Mouse (Mus musculus) kidney, postnatal 0 days (tissue): Measurements from ENCODE around the gene Cers1. TPM values are rescaled to one million over a fixed set of nuclear protein-coding genes. Genes with fewer than 3 reads are reported as not detected.

Source experiments
- ATAC-seq: fragments of 200-750 bp; cut with Nextera tagmentation; replicated peaks from 2 replicates; pipeline ENCODE4 v1.8.0; 2017; ENCODE audit warnings: low read depth, moderate number of reproducible peaks, moderate TSS enrichment, moderate library complexity; ENCODE audit not compliant: low FRiP score
- DNase-seq: peaks from one replicate; pipeline ENCODE4 v3.0.0-alpha.2; 2016; ENCODE audit warnings: low spot score
- H3K27ac ChIP-seq: fragments of 300-500 bp; sonication (generic); 2 replicates; pipeline ENCODE4 v1.5.1; 2014; ENCODE audit warnings: mild to moderate bottlenecking
- H3K27me3 ChIP-seq: fragments of 300-500 bp; sonication (generic); 2 replicates; pipeline ENCODE4 v1.6.1; 2014; ENCODE audit warnings: low read length, mixed read lengths; ENCODE audit not compliant: insufficient read depth
- H3K36me3 ChIP-seq: fragments of 300-500 bp; sonication (generic); 2 replicates; pipeline ENCODE4 v1.6.1; 2014; ENCODE audit warnings: low read length, mixed read lengths; ENCODE audit not compliant: insufficient read depth
- H3K4me1 ChIP-seq: fragments of 300-500 bp; sonication (generic); replicated peaks from 2 replicates; pipeline ENCODE4 v1.6.1; 2014; ENCODE audit warnings: antibody characterized with exemption, low read length, mixed read lengths; ENCODE audit not compliant: insufficient read depth
- H3K4me2 ChIP-seq: fragments of 300-500 bp; sonication (generic); 2 replicates; pipeline ENCODE4 v1.6.1; 2014; ENCODE audit warnings: mild to moderate bottlenecking, low read length, moderate library complexity, mixed read lengths
- H3K4me3 ChIP-seq: fragments of 300-500 bp; sonication (generic); replicated peaks from 2 replicates; pipeline ENCODE4 v1.5.1; 2014; ENCODE audit warnings: low read depth, low read length
- H3K9ac ChIP-seq: fragments of 300-500 bp; sonication (generic); 2 replicates; pipeline ENCODE4 v1.6.1; 2014; ENCODE audit warnings: low read depth, low read length
- H3K9me3 ChIP-seq: fragments of 300-500 bp; sonication (generic); replicated peaks from 2 replicates; pipeline ENCODE4 v1.6.1; 2016; ENCODE audit warnings: low read length, inconsistent platforms, mixed read lengths
- CTCF ChIP-seq: IDR thresholded peaks from 2 replicates; pipeline ENCODE4 v1.5.1; 2016; ENCODE audit warnings: antibody characterized with exemption, low read depth, mild to moderate bottlenecking, moderate library complexity
- WGBS: fragments of 180-500 bp; shearing (Covaris S2); extraction: QIAGEN DNeasy Blood & Tissue Kit; methylation state at CpG from one replicate; pipeline ENCODE4 v1.1.7; 2014; 5-methylcytosine and 5-hydroxymethylcytosine counted together
- polyA plus RNA-seq: library from polyadenylated mRNA; unstranded; fragments of >200 nt; fragmentation: Nextera tagmentation; extraction: Ambion mirVana; gene quantifications from 2 replicates; pipeline ENCODE4 v1.2.1, GENCODE M21; 2015

Gene Cers1
- polyA plus RNA-seq, 1 experiment from 2014 or later: 2.1 TPM

DNA sequence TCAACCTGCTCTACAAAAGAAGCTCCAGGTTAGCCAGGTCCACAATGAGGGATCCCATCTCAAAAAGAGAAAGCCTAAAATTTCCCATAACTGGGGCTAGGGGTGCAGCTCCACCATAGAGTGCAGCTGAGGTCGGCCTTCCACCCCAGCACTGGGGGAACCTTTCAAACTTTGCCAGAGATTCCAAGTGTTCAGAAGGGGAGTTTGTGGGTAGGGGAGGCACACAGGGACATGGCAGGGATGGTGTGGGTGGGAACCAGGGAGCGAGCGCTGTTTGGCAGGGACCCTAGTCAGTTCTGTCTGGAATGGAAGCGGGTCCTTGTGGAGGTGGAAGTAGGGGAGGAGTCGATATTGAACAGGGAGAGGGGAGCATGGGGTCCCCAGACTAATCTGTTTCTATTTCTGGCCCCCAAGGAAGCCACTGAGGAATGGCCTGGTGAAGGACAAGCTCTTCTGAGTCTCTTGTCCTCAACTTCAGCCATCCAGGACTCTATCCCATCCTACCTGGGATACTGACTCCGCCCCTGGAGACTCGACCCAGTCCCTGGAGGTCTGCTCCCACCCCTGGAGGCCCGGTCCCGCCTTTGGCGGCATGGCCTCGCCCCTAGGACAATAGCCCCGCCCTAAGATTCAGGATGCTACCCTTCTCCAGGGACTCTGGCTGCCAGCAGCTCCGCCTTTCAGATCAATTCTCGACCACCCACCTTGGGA, 13.7 kb downstream of the Cers1 start, which contains the start of gene Gdf1:
TSS of gene Gdf1 (plus strand) at position 694 of the 711 bp plus-strand sequence.
- Histone ChIP-seq H3K27me3 (no peaks in the 10 kb centered on the region), H3K36me3 (peaks cover 23% of the 10 kb centered on the region), H3K4me3 (peak within 1 kb of the TSS; percentile 16), H3K4me2 (peak within 1 kb of the TSS; percentile 47), H3K9me3 (no peaks in the 10 kb centered on the region), H3K27ac (no peak within 1 kb of the TSS), H3K4me1 (peaks cover 10% of the 10 kb centered on the region; the same call in 1 of the 2 replicates), H3K9ac (peak within 1 kb of the TSS; percentile 28; the same call in 1 of the 2 replicates)
- TF ChIP-seq CTCF: no peak
- WGBS: 31% methylated on average over 14 of the region's 14 CpGs
- peak; percentile 45 for DNase-seq
- ATAC-seq: peak; percentile 33

DNA sequence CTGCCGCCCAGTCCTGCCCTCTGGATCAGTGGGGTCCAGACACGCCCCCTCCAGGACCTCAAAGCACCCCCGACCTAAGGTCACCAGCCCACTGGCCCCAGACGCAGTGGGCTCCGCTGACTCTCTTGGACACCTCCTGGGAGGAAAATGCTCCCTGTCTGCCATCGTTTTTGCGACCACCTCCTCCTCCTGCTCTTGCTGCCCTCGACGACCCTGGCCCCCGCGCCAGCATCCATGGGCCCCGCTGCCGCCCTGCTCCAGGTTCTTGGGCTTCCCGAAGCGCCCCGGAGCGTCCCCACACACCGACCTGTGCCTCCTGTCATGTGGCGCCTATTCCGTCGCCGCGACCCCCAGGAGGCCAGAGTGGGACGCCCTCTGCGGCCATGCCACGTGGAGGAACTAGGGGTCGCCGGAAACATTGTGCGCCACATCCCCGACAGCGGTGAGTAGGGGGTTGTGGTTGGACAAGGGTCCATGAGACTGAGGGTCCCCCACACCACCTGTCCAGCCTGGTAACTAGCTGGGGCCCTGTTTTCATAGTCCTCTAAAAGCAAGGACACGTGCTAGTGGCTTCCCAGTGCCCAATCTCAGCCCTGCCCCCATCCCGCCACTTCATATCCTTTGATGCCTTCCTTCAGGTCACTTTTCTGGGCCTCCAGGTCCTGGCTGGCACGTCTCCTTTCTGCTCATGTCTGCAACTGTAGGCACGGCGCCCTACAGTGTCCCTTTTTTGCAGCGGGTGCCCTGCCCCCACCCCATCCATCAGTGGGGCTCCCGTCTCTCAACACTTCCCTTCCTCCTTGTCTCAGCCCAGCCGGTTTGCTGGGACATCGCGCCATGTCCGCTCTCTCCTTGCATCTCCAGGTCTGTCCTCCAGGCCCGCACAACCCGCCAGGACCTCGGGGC, 14.5 kb downstream of the Cers1 start:
- peak overlapping the region; percentile 16 for H3K4me3 ChIP-seq
- H3K9ac ChIP-seq: peak overlapping the region; percentile 28; the same call in 1 of the 2 replicates
- peaks cover 30% of the 10 kb centered on the region for H3K36me3 ChIP-seq
- ATAC-seq (peak; percentile 15), DNase-seq (peak; percentile 32)
- no peak overlapping the region for H3K27ac ChIP-seq
- no peaks in the 10 kb centered on the region for H3K27me3 ChIP-seq
- no peak for TF ChIP-seq CTCF
- H3K9me3 ChIP-seq: no peaks in the 10 kb centered on the region
- H3K4me1 ChIP-seq: peaks cover 10% of the 10 kb centered on the region; the same call in 1 of the 2 replicates
- H3K4me2 ChIP-seq: peak overlapping the region; percentile 47
- 11% methylated on average over 45 of the region's 45 CpGs for WGBS

DNA sequence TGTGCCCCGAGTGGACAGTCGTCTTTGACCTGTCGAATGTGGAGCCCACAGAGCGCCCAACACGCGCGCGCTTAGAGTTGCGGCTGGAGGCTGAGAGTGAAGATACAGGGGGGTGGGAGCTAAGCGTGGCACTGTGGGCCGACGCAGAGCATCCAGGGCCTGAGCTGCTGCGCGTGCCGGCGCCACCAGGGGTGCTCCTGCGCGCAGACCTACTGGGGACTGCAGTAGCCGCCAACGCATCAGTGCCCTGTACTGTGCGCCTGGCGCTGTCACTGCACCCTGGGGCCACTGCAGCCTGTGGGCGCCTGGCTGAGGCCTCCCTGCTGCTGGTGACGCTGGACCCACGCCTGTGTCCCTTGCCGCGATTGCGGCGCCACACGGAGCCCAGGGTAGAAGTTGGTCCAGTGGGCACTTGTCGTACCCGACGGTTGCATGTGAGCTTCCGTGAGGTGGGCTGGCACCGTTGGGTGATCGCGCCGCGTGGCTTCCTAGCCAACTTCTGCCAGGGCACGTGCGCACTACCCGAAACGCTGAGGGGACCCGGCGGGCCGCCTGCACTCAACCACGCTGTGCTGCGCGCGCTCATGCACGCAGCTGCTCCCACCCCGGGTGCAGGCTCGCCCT, 15.3 kb downstream of the Cers1 start:
- Histone ChIP-seq H3K9me3 (no peaks in the 10 kb centered on the region), H3K4me2 (peak overlapping the region; percentile 47), H3K4me3 (peak overlapping the region; percentile 16), H3K4me1 (peaks cover 10% of the 10 kb centered on the region; the same call in 1 of the 2 replicates), H3K36me3 (peaks cover 38% of the 10 kb centered on the region), H3K27me3 (no peaks in the 10 kb centered on the region), H3K27ac (no peak overlapping the region), H3K9ac (peak overlapping the region; percentile 28; the same call in 1 of the 2 replicates)
- ATAC-seq (peak; percentile 81), DNase-seq (peak; percentile 83)
- TF ChIP-seq CTCF: peak; percentile 60
- WGBS: 46% methylated on average over 44 of the region's 53 CpGs

DNA sequence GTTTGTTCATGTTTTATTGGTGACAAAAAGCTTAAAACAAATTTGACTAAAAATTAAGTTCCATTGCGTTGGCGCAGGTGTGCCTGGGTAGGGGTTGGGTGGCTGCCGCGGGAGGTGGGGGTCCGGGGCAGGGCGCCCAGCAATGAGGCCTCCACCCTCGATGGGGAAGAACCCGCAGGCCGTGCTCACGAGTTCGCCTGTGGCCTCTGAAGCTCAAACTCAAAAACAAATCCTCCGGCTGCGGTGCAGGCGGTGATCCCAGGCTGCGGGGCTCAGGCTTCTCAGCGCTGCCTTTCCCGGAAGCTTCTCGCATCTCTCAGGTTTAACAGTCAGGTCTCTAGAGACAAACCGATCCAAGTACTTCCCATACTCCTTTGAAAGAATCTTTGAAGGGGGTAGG, 16.0 kb downstream of the Cers1 start:
- Histone ChIP-seq H3K4me2 (no peak overlapping the region), H3K4me3 (no peak overlapping the region), H3K9me3 (no peaks in the 10 kb centered on the region), H3K9ac (no peak overlapping the region), H3K4me1 (peaks cover 10% of the 10 kb centered on the region; the same call in 1 of the 2 replicates), H3K36me3 (peaks cover 44% of the 10 kb centered on the region), H3K27ac (no peak overlapping the region), H3K27me3 (no peaks in the 10 kb centered on the region)
- ATAC-seq: no peak
- no peak for TF ChIP-seq CTCF
- no peak for DNase-seq
- 84% methylated on average over 19 of the region's 19 CpGs for WGBS

DNA sequence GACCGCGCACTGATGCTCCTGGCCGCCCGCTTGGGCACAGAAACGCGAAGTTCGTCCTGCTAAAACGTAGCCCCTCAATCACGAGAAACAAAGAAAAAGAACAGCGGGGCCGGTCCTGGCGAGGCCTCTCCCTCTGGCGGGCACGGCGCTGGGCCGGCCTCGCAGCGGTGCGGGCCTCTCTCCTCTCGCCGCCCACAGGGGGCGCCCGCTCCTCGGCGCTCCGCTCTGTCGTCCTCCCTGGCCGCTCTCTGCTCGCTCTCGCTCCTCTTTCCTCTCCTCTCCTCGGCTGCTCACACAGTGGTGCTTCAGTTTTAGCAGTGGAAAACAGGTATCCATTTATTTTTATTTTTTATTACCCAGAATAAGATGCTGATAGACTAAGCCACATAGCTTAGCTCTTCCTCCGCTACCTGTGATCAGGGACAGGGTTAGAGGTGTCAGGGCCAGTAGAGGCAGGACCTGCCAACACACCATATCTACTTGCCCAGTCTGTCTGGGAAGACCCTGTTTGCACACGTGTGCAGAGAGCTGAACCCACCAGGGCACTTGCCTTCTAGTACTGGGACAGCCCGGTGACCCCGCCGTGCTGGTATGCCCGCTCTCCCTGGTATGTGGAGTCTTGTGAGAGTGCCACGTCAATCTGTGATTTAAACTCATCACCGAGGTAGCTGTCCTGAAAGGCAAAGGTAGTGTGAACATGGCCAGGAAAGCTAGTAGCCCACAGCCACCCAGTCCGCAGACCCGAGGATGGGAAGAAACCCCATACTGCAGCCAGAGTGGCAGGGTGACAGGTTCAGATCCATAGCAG, 16.7 kb downstream of the Cers1 start:
- H3K4me2 ChIP-seq: 0 out of 2 replicates have a peak overlapping the region, but pooled peaks have one; percentile 5
- no peaks in the 10 kb centered on the region for H3K9me3 ChIP-seq
- no peaks in the 10 kb centered on the region for H3K27me3 ChIP-seq
- DNase-seq: peak; percentile 84
- no peak overlapping the region for H3K27ac ChIP-seq
- 29% methylated on average over 41 of the region's 41 CpGs for WGBS
- peaks cover 10% of the 10 kb centered on the region; the same call in 1 of the 2 replicates for H3K4me1 ChIP-seq
- no peak overlapping the region for H3K4me3 ChIP-seq
- ATAC-seq: 0 out of 2 replicates have a peak, but pooled peaks have one; percentile 38
- no peak overlapping the region for H3K9ac ChIP-seq
- TF ChIP-seq CTCF: peak; percentile 90
- peaks cover 51% of the 10 kb centered on the region for H3K36me3 ChIP-seq
